Mouse (Mus musculus) heart, postnatal 14 days (tissue): Measurements from ENCODE around the gene Sgip1. TPM values are rescaled to one million over a fixed set of nuclear protein-coding genes. Genes with fewer than 3 reads are reported as not detected.

Source experiments
- DNase-seq, 2 experiments: peaks; one replicate each; pipeline ENCODE4 v3.0.0; 2021 to 2022
- intact Hi-C: fragments of 180-260 bp; cut with DNase I; formaldehyde crosslinking; loops from one replicate; pipeline ENCODE4 v1.15.1; 2025
- total RNA-seq, 2 experiments: library from RNA; stranded (reverse); gene quantifications; 2 replicates each; pipeline ENCODE4 v1.2.3; 2021

Gene Sgip1
- total RNA-seq, 2 experiments from 2014 or later, result 0.90 to 1.4 TPM

GRCm38 (mm10) chr4:103006266-103006665, 265.2 kb downstream of the Sgip1 start:
- intact Hi-C loops, result no loop called here
- DNase-seq, result no peak

GRCm38 (mm10) chr4:103006943-103007418, 265.9 kb downstream of the Sgip1 start:
- intact Hi-C loops, result no loop called here
- no peak for DNase-seq

GRCm38 (mm10) chr4:103010734-103011133, 269.6 kb downstream of the Sgip1 start:
- DNase-seq, result no peak
- intact Hi-C loops, result no loop called here

- no peak for DNase-seq
- intact Hi-C loops, result no loop called here
These were observed 270.7 kb downstream of the Sgip1 start for GRCm38 (mm10) chr4:103011823-103012222.

GRCm38 (mm10) chr4:103013490-103013889, 272.4 kb downstream of the Sgip1 start:
- no peak for DNase-seq
- intact Hi-C loops, result no loop called here

Other genes with a start within 250 kb of the Sgip1 start
- 1 to 10 TPM in 1 of 2 experiments, not detected in 1; 1.3 TPM for gene Tctex1d1, start 237.3 kb downstream of the Sgip1 start, total RNA-seq